Mouse (Mus musculus) myocyte (in vitro differentiated cells): ENCODE measurements at regions not wholly inside any gene's neighbourhood (a gene's known extent, or its start where the extent isn't known, plus 50 kb on each side); places are given as distances from the start of the nearest gene placed in this dataset.

Experiments
- CEBPB ChIP-seq: IDR thresholded peaks from 2 replicates; pipeline ENCODE4 v1.6.1; 2011; ENCODE audit warnings: mild to moderate bottlenecking, moderate library complexity; ENCODE audit not compliant: poor library complexity, insufficient read depth, severe bottlenecking
- E2F4 ChIP-seq: IDR thresholded peaks from one replicate; pipeline ENCODE4 v1.6.1; 2011; ENCODE audit warnings: mild to moderate bottlenecking, control low read depth, moderate library complexity; ENCODE audit not compliant: insufficient read depth
- MYOG ChIP-seq, 3 experiments: IDR thresholded peaks; one replicate each; pipeline ENCODE4 v1.6.1; 2011; ENCODE audit warnings: control low read depth in 2 of 3, low read depth in 2 of 3, mild to moderate bottlenecking in 2 of 3; ENCODE audit not compliant: insufficient read length in 2 of 3, control insufficient read depth in 1 of 3, insufficient read depth in 1 of 3
- POLR2A ChIP-seq: IDR thresholded peaks from one replicate; pipeline ENCODE4 v1.6.1; 2011; ENCODE audit warnings: low read depth, mild to moderate bottlenecking, control low read depth, moderate library complexity; ENCODE audit not compliant: insufficient read length
- USF1 ChIP-seq: IDR thresholded peaks from one replicate; pipeline ENCODE4 v1.6.1; 2011; ENCODE audit warnings: low read depth, mild to moderate bottlenecking, control low read depth, moderate library complexity

- no peak for TF ChIP-seq POLR2A
- no peak for TF ChIP-seq E2F4
- TF ChIP-seq CEBPB = no peak
- TF ChIP-seq USF1 = no peak
- no peak for TF ChIP-seq MYOG (IDR thresholded peaks at IDR 0.05; ENCODE audit: control insufficient read depth in 1 of 3, insufficient read depth in 1 of 3, insufficient read length in 2 of 3, low read depth in 2 of 3)
Measured at GRCm38 (mm10) chr8:44879186-44879585, 56.1 kb upstream of the Fat1 start.
